Mouse (Mus musculus): ENCODE results near the gene Cfap97d2. TPM values are rescaled to one million over a fixed set of nuclear protein-coding genes. Genes with fewer than 3 reads are reported as not detected.
A peak's percentile ranks its signal among the peaks of the same experiment; 100 is the strongest.

The Cfap97d2 gene
- total RNA-seq, 2 experiments from 2014 or later, result not detected

DNA sequence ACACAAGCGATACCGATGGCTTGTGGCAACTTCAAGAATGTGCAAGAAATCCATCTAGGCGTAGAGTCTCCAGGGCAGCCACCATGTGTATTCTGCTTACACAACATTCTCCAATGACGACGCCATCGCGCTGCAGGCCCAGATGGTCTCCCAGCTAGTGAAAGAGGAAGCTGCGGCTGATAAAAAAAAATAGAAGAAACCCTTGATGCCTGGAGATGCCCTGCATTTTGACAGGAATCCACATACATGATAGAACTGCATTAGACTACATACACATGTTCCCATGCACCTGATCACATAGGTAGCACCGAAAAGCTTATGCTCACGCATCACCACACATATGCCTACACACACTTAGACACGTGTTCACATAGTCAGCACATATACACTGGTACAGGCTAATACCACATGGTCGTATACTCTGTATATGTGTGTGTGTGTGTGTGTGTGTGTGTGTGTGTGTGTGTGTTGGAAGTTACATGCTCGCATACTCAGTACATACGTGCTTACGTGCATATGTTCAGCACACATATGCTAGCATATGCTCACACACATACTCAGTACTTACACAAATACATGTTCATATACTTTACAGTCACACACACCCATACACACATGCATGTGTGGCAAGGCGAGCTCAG is 19.9 kb upstream of the Cfap97d2 start:
- intact Hi-C loops (cut with DNase I), result no loop called here
- DNase-seq (ENCODE audit: low spot score), result no peak

DNA sequence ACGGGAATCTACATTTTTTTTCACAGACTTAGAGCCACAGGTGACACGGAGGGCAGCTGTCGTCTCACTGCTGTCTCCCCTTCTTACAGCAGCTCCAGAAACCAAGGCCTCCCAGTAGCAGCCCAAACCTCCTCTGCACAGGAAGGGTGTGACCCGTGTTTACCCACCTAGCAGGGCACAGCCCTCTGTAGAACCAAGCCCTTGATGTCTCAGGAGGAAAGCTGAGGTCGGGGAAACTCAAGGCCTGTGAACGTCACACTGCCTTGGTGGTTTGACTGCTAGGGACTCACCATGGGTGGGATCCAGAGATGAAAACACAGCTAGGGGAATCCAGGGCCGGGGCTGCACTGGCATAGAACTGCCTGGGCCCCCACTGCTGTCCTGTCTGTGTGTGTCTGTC is 19.3 kb upstream of the Cfap97d2 start:
- DNase-seq (ENCODE audit: low spot score), result no peak
- intact Hi-C loops (cut with DNase I), result no loop called here

DNA sequence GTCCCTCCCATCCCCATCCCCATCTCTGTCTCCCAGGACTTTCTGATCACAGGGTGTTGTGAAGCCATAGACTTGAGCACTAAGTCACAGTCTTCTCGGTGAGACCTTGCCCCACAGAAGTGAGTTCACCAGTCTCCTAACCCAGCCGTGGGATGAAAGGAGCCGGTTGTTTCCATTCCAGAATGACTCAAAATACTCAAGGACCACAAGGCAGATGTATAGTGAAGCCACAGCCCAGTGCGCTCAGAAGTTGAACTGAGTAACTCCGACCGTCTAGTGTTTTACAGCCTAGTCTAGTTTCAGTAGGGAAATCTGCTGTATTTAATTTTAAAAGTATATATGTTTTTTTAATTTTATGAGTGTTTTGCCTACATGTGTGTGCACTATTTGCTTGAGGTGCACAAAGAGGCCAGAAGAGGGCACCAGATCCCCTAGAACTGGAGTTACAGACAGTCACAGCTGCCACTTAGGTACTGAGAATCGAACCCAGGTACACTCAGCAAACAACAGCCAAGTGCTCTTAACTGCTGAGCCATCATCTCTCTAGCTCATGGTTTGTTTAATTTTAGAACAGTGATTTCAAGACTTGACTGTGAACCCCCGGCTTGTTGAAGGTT is 18.5 kb upstream of the Cfap97d2 start:
- intact Hi-C loops (cut with DNase I), result no loop called here
- no peak for DNase-seq (ENCODE audit: low spot score)

DNA sequence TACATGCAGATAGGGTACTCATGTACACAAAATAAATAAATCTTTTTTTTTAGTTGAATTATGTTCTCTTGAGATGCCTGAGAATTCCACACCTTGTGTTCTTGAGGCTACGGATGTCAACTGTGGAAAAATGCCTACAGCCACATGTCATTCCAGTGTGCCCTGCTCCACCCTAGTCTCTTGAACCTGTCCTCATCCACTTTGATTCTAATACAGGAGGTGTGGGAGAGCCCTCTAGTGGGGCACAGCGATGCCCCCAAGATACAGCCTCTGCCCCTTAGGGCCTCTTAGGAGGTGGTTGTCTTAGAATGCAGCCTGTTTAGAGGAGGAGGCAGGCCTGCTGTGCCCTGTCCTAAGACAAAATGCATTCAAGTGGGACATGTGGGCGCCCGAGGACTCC is 17.7 kb upstream of the Cfap97d2 start:
- intact Hi-C loops (cut with DNase I), result no loop called here
- DNase-seq (ENCODE audit: low spot score), result no peak

DNA sequence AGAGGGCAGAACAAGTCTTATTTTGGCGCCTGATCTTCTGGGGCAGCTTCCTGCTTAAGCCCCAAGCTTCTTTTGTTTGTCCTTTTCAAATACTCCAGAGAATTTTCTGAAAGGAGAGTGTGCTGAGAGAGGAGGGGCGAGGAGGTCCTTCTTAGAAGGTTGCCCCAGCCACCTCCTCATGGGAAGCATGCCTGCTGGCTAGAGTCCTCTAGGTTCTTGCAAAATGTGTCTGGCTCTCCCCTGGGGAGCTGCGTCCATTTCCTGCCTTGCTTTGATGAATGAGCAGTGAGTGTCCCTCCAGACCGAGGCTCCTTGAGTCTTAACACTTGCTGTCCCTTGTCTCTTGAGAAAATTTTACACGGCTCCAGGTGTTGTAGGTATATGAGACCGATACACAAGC is 17.2 kb upstream of the Cfap97d2 start:
- DNase-seq (ENCODE audit: low spot score), result peak; percentile 57
- intact Hi-C loops (cut with DNase I), result no loop called here

DNA sequence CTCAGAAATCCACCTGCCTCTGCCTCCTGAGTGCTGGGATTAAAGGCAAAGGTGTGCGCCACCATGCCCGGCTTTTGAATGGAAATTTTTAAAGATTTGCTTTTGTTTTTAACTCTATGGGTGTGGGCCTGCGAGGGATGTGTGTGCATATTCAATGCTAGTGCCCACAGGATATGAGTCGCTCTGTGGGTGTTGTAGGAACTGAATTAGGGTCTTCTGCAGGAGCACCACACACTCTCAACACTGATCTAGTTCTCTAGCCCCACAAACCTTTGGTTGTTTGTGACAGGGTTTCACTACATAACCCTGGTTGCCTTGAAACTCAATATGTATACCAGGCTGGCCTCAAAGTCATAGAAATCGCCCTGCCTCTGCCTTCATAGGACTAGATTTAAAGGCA is 16.4 kb upstream of the Cfap97d2 start:
- DNase-seq (ENCODE audit: low spot score), result no peak
- intact Hi-C loops (cut with DNase I), result no loop called here

DNA sequence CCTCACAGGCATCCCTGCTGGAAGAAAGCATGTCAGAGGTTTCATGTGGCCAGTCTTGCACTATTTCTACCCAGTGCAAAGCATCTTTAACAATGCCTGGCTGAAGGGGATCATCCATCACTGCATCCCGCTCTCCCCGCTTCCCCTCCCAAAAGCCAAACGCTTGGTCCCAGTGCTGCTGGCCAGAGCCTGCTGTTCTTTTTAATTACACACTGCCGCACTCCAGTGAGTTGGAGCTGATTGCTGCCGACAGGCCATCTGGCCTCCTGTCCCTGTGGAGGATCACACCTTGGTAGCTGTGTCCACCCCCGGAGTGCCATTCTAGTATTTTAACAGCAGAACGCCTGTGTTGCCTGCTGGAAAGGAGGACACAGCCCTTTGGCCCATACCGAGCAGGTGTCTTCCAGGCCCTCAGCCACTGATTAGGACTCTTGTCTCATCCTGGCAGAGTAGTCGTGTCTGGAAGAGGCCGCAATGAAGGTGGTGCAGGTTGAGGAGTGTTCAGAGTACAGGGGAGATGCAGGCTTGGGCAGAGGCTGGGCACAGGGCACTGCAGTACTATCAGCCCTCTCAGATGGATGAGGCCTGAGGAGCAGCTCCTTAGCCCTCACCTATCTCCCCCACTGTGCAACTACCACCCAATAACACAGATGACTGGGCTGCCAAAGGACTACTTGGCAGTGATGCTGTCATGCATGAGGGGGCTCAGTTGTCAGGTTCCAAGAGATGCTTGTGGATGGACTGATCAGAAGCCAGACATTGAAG is 13.2 kb upstream of the Cfap97d2 start:
- DNase-seq (ENCODE audit: low spot score), result no peak
- intact Hi-C loops (cut with DNase I), result no loop called here

DNA sequence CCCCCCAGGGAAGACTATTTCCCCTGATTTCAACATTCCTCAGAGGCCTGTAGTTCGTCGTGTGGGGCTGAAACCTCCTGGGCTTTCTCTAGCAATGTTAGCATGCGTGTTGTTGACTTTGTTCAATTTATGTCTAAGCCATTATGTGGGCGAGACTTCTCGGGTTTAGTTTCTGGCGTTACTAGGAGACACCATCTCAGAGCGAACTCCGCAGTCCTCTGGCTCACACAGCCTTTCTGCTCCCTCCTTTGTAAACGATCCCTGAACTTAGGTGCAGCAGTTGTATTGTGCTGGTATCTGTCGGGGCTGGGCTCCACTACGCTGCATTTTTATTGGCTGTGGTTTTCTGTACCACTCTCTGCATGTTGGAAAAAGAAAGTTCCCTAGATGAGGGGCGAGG is 11.0 kb upstream of the Cfap97d2 start:
- no peak for DNase-seq (ENCODE audit: low spot score)
- intact Hi-C loops (cut with DNase I), result no loop called here

DNA sequence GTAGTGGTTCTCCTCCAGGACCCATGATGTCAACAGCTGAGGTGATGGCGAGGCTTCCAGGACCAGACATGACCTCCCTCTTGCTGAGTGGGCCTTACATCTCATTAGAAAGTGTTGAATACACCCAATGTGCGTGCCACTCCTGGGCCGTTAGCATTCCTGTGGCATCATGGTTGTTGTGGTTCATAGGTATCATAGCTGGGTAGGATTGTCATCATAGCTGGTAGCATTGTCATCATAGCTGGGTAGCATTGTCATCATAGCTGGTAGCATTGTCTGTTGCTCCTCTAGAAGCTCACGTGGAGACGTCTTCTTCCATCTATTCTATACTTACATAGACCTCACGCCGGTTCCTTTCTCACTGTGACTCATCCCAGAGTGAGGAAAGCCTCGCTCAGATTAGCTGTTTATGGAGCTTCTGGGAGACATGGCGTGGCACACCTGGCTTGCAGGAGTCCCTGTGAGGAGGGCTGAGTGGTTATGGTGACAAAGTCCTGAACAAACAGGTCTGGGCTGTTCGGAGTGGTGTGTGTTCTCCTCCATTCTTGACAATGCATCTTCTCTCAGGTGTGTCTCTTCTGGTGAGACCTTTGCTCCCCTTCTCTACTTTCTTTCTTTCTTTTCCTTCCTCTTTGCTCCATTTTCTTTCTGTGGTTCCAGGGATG is 10.4 kb upstream of the Cfap97d2 start:
- intact Hi-C loops (cut with DNase I), result no loop called here
- no peak for DNase-seq (ENCODE audit: low spot score)

DNA sequence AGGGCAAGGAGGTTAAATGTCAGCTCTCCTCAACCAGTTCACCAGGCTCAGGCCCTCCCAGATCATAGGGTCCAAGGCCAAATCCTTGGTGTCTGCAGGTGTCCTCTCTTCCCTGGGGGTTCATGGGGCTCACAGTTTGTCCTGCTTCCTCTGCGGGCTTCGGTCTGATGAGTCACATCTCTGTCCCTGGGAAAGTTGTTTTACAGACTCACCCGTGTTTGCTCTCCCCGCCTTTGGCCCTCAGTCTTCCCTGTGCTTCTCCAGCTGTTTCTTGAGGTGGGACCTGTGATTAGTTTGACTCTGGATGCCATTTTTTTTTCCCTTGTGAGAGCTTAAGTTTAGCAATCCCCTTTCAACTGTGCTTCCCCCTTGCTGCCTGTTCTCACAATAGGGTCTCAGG is 9.5 kb upstream of the Cfap97d2 start:
- no peak for DNase-seq (ENCODE audit: low spot score)
- intact Hi-C loops (cut with DNase I), result no loop called here

DNA sequence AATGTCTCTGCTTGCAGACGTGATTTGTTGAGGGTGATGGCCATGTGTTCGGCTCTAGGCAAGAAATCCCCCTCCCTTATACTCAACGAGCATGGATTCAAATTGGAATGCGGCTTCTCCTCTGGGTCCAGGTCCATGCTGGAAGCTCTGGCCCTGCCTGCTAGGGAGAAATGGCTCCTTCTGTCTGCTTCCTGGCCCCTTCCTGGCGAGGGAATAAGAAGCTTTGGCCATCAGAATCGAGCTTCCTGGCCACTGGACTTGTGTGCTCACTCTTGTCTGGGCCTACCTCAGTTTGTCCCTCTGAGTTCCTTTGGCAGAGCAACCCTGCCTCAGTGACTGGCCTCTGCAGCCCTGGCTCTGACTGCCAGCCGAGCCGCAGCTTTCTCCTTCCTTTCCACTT is 8.5 kb upstream of the Cfap97d2 start:
- intact Hi-C loops (cut with DNase I), result no loop called here
- no peak for DNase-seq (ENCODE audit: low spot score)

DNA sequence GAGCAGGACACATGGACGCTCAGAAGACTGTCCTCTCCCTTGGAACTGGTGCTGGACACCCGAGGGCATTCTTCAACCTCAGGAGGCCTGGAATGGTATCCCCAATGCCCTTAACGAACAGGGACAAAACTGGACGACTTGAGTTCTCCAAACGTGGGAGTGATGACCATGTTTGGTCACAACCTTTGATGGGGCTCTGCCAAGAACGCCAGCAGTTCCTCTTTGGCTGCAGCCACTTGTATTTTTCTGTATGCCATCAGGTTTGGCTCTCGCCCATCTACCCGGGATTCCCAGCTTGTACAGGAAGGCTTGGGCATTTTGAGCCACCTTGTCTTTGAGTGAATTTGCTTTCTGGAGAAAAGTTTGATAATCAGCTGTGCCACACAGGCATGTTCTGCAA is 8.0 kb upstream of the Cfap97d2 start:
- intact Hi-C loops (cut with DNase I), result no loop called here
- no peak for DNase-seq (ENCODE audit: low spot score)

DNA sequence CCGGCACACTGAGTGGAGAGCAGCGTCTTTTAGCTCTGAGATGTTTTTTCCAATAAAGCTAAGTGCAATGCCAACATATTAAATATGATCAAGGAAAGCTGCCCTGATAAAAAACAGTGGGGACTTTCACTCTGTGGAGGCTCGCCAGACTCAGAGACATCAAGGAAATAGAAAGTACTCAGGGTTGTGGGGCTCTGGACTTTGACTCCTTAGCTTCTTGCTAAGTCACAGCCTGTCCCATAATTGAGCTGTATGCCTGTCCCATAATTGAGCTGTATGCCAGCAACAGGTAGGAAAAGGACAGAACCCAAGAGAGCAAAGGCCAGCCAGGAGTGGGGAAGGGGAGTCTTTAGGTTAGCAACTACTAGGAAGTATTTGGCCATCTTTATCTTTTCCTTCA is 7.4 kb upstream of the Cfap97d2 start:
- intact Hi-C loops (cut with DNase I), result no loop called here
- DNase-seq (ENCODE audit: low spot score), result no peak

DNA sequence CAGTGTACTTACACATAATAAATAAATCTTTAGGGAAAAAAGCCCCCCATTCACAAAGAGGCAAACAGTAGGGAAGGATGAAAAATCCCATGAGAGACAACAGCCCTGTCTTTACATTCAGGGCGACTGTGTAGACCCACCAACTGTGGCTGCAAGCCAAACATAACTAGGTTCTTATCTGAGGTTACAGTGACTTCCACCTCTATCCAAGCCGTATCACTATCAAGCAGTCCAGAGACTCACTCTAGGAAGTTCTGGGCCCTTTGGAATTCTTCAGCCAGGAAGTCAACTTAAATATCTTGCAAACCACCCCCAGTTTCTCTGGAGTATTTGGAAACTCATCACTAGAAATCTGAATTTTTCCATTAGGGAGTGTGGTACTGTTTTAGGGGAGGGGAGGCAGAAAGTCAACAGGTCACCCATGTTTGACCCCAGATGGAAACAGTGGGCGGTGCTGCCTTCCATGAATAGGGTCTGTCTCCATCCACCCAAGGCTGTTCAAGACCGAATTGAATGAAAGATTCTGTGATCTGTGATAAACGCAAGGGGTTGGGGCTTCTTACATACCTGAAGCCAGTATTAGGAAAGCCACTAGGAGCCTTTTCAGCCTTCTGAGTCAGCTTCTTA is 6.3 kb upstream of the Cfap97d2 start:
- intact Hi-C loops (cut with DNase I), result no loop called here
- no peak for DNase-seq (ENCODE audit: low spot score)

DNA sequence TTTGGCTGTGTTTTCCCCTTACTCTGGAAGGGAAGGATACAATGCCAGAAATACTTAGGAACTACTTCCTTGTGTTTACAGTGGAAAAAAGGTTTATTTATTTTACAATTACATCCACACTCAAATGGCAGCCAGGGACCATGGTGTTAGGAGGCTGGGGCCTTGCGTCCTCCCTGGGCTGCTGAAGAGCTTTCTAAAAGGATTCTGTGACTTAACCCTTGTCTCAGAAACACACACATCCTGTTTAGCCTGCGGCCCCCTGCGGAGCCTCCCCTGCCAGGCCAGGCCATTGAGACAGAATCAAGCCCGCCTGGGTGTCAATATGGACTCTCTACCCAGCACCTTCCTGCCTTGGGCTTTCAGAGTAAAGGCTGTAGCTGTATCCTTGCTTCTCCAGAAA is 2.9 kb upstream of the Cfap97d2 start:
- no peak for DNase-seq (ENCODE audit: low spot score)
- intact Hi-C loops (cut with DNase I), result no loop called here

DNA sequence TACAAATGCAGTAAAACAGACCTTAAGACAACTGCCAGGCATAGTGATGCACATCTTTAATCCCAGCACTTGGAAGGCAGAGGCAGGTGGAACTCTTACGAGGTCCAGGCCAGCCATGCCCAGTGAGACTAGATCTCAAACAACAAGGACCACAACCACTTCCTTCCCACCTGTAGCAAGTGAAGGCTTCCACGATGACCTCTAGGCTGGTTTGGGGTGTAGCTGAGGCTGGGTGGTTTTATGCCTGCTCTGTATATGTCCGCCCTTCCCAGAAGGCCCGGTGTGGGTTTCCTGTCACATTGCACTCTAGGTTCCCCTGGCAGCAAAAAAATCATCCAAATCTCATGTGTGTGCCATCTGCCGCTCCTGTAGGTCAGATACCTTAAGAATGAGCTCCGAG is 1.9 kb upstream of the Cfap97d2 start:
- DNase-seq (ENCODE audit: low spot score), result no peak
- intact Hi-C loops (cut with DNase I), result no loop called here

DNA sequence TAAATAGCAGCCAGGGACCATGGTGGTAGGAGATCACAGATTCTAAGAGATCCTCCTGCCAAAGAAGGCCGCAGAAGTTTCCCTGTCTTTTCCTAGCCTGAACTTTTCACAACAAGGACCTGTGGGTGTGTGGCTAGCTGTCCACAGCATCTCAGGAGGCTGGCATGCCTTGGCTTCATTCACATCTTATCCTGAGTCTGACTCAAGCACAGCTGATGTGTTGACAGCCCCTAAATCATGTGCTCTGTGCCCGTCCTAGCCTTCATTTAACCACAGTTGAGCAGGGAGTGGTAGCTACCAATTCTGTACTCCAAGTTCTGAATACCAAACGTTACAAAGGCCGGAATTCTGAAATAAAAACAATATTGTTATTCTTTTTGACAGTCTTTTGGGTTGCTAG is 1.4 kb upstream of the Cfap97d2 start:
- DNase-seq (ENCODE audit: low spot score), result no peak
- intact Hi-C loops (cut with DNase I), result no loop called here

DNA sequence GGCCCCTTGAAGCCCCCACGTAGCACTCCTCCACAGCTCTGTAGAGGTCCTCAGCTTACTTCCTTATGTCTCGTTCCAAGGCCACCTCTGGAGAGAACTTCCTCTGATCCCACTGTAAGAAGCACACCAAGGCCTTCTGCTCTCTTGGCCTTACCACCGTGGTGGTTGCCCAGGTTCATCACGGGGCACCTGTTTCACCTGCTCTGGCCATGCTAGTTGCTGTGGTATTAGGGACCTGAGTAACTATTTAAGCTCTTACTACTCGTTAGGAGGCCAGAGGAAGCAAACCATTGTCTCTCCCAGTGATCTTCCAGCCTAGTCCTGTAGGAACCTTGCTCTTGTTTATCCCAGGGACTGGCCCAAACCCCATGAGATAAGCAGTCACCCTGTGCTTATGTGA is 1.2 kb downstream of the Cfap97d2 start:
- no peak for DNase-seq (ENCODE audit: low spot score)
- intact Hi-C loops (cut with DNase I), result no loop called here

DNA sequence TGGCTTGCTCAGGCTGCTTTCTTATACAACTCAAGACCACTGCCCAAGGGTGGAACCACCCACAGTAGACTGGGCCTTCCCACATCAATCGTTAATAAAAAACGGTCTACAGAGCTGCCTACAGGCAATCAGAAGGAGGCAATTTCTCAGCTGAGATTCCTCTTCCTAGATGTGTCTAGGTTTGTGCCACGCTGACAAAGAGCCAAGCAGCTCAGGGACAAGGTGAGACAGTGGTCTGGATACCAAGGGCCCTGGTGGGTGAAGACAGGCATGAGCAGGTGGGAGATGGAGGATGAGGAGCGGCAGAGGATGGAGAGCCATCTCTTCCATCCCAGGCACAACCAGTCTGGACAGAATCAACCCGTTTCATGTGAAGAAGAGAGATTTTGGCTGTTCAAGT is 2.8 kb downstream of the Cfap97d2 start:
- DNase-seq (ENCODE audit: low spot score), result no peak
- intact Hi-C loops (cut with DNase I), result no loop called here

DNA sequence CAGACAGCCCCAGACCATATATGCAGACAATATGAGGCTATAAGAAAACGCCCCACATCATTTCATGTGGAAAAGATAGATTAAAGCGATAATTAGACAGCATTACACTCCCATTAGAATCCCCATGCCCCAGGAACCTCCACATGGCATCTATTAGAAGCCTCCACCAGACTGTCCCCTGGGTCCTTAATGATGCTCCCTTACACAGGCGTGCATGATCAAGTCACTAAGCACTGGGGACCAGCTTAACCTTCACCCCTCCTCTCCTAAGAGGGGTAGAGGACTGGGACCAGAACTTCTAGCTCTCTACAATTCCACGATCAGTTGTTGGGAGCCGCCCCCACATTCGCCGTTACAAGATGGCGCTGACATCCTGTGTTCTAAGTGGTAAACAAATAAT is 13.3 kb downstream of the Cfap97d2 start:
- DNase-seq (ENCODE audit: low spot score), result no peak
- intact Hi-C loops (cut with DNase I), result no loop called here

DNA sequence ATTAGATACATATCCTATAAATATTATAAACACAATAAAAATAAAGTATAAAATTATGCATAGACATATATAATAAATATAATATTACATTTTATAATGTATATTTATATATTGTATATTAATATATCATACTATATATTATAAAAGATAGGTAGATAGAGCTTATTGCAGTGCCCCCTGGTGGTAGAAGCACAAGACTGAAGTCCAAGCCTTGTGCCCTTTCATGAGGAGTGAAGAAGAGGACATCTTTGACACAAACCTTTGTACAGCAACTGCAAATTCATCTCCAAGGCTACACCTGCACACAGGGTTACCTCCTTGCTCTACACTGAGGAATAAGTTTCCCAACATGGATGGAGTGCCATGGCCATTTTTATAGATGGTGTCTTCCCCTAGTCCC is 20.0 kb downstream of the Cfap97d2 start:
- DNase-seq (ENCODE audit: low spot score), result no peak

More for the DNA sequence above, 20.0 kb downstream of the Cfap97d2 start:
- intact Hi-C loops (cut with DNase I), result loop anchor here (5.0 kb wide), 3 partner anchors 128 to 313 kb away; no protein-coding TSS in a partner anchor
